Mouse (Mus musculus): ENCODE data around the gene Thop1. TPM values are rescaled to one million over a fixed set of nuclear protein-coding genes. Genes with fewer than 3 reads are reported as not detected.

The Thop1 gene
- total and polyA plus RNA-seq, 3 experiments, result 75.7 to 126 (median 113) TPM

GRCm38 (mm10) chr10:81094931-81095678, 25.3 kb downstream of the Thop1 start:
- Histone ChIP-seq H3K9me3 (replicated peaks; ENCODE audit: insufficient read depth, low read length) (no peaks in the 10 kb centered on the region), H3K9ac (ENCODE audit: control insufficient read depth, low read depth, low read length, poor library complexity, severe bottlenecking) (no peak overlapping the region), H3K79me2 (ENCODE audit: control insufficient read depth, insufficient read depth, low read length, poor library complexity) (no peaks in the 10 kb centered on the region), H3K27ac (ENCODE audit: control insufficient read depth, low read depth, low read length) (no peak overlapping the region), H3K4me3 (ENCODE audit: control insufficient read depth in 1 of 2, insufficient read depth in 1 of 2, low read depth in 2 of 2, low read length in 2 of 2) (no peak overlapping the region), H3K4me1 (ENCODE audit: control insufficient read depth in 1 of 2, insufficient read depth in 2 of 2, low read length in 2 of 2) (peaks cover 0 to 15% of the 10 kb centered on the region in 2 experiments; a peak in 2 of 4 replicates), H3K36me3 (ENCODE audit: control insufficient read depth in 1 of 2, insufficient read depth in 2 of 2, low read length in 2 of 2) (peaks cover 0 to 5% of the 10 kb centered on the region in 2 experiments; a peak in 1 of 4 replicates), H3K27me3 (ENCODE audit: control insufficient read depth in 1 of 2, insufficient read depth in 2 of 2, low read length in 2 of 2) (no peaks in the 10 kb centered on the region)
- TF ChIP-seq TAL1 (IDR thresholded peaks at IDR 0.05; ENCODE audit: low read length) (0 out of 2 replicates have a peak, but pooled peaks have one; percentile 9), EP300 (IDR thresholded peaks at IDR 0.05; ENCODE audit: low read depth in 1 of 2, low read length in 2 of 2) (0 out of 4 replicates have a peak, but pooled peaks of 1 of the 2 experiments have one; percentile 13), TCF12 (IDR thresholded peaks at IDR 0.05; ENCODE audit: low read depth, low read length) (no peak), NRF1 (IDR thresholded peaks at IDR 0.05; ENCODE audit: insufficient read depth, low read depth, low read length, poor library complexity, severe bottlenecking) (no peak)
- peak; percentile 38 for DNase-seq (ENCODE audit: low read depth, low spot score)

- Histone ChIP-seq H3K27ac (ENCODE audit: control insufficient read depth, low read depth, low read length) (peak within 1 kb of the TSS; percentile 92), H3K4me3 (ENCODE audit: control insufficient read depth in 1 of 2, insufficient read depth in 1 of 2, low read depth in 2 of 2, low read length in 2 of 2) (peak within 1 kb of the TSS; percentile 81 to 88), H3K27me3 (ENCODE audit: control insufficient read depth in 1 of 2, insufficient read depth in 2 of 2, low read length in 2 of 2) (no peaks in the 10 kb centered on the region), H3K4me1 (ENCODE audit: control insufficient read depth in 1 of 2, insufficient read depth in 2 of 2, low read length in 2 of 2) (peaks cover 0 to 11% of the 10 kb centered on the region in 2 experiments; a peak in 2 of 4 replicates), H3K9me3 (replicated peaks; ENCODE audit: insufficient read depth, low read length) (no peaks in the 10 kb centered on the region), H3K9ac (ENCODE audit: control insufficient read depth, low read depth, low read length, poor library complexity, severe bottlenecking) (peak within 1 kb of the TSS; percentile 95), H3K36me3 (ENCODE audit: control insufficient read depth in 1 of 2, insufficient read depth in 2 of 2, low read length in 2 of 2) (peaks cover 0 to 8% of the 10 kb centered on the region in 2 experiments; a peak in 1 of 4 replicates), H3K79me2 (ENCODE audit: control insufficient read depth, insufficient read depth, low read length, poor library complexity) (peaks cover 21% of the 10 kb centered on the region)
- DNase-seq (ENCODE audit: low read depth, low spot score), result peak; percentile 98
- TF ChIP-seq NELFE (IDR thresholded peaks at IDR 0.05; ENCODE audit: low read depth, low read length) (peak; percentile 99), GATA1 (IDR thresholded peaks at IDR 0.05; ENCODE audit: low read depth, low read length) (no peak), POLR2AphosphoS5 (IDR thresholded peaks at IDR 0.05; ENCODE audit: borderline replicate concordance, low read depth, low read length) (peak; percentile 89; the same call in 1 of the 2 replicates), TCF12 (IDR thresholded peaks at IDR 0.05; ENCODE audit: low read depth, low read length) (peak; percentile 62; the same call in 1 of the 2 replicates), EP300 (IDR thresholded peaks at IDR 0.05; ENCODE audit: low read depth in 1 of 2, low read length in 2 of 2) (no peak), CHD2 (IDR thresholded peaks at IDR 0.05; ENCODE audit: low read length) (peak; percentile 90), MXI1 (IDR thresholded peaks at IDR 0.05; ENCODE audit: low read depth, low read length) (no peak; the same call in 1 of the 2 replicates), ETS1 (IDR thresholded peaks at IDR 0.05; ENCODE audit: low read depth, low read length) (peak; percentile 44; the same call in 1 of the 2 replicates), TBP (IDR thresholded peaks at IDR 0.05; ENCODE audit: low read depth, low read length) (peak; percentile 92), HCFC1 (IDR thresholded peaks at IDR 0.05; ENCODE audit: low read depth, low read length) (peak; percentile 86), ELF1 (IDR thresholded peaks at IDR 0.05; ENCODE audit: low read depth, low read length) (peak; percentile 79), TAL1 (IDR thresholded peaks at IDR 0.05; ENCODE audit: low read length) (no peak), POLR2A (IDR thresholded peaks at IDR 0.05; ENCODE audit: control insufficient read depth in 1 of 2, insufficient read depth in 1 of 2, low read depth in 1 of 2, low read length in 2 of 2, poor library complexity in 1 of 2) (peak; percentile 98 to 100), POLR2AphosphoS2 (IDR thresholded peaks at IDR 0.05; ENCODE audit: low read length) (peak; percentile 98), NRF1 (IDR thresholded peaks at IDR 0.05; ENCODE audit: insufficient read depth, low read depth, low read length, poor library complexity, severe bottlenecking) (peak; percentile 97), SIN3A (IDR thresholded peaks at IDR 0.05; ENCODE audit: low read length) (peak; percentile 80), ZMIZ1 (IDR thresholded peaks at IDR 0.05; ENCODE audit: low read depth, low read length) (peak; percentile 94; the same call in 1 of the 2 replicates), MYC (IDR thresholded peaks at IDR 0.05; ENCODE audit: low read depth, low read length) (peak; percentile 67; the same call in 1 of the 2 replicates)
These were observed 35.8 kb downstream of the Thop1 start, which contains the start of gene Map2k2 for GRCm38 (mm10) chr10:81105565-81106112. TSS of gene Map2k2 (plus strand) at chr10:81105915.
